Mouse (Mus musculus): ENCODE results near the gene Slc29a4. TPM values are rescaled to one million over a fixed set of nuclear protein-coding genes. Genes with fewer than 3 reads are reported as not detected.

Gene Slc29a4
- polyA plus RNA-seq (2014; fragmentation: Nextera tagmentation; extraction: Ambion mirVana), result 1.3 and 1.7 TPM in 2 replicates

- Histone ChIP-seq H3K4me1 (replicated peaks; ENCODE audit: control insufficient read depth, insufficient read depth, low read length) (no peaks in the 10 kb centered on the region), H3K9me3 (ENCODE audit: control insufficient read depth, low read length) (no peaks in the 10 kb centered on the region), H3K36me3 (ENCODE audit: control insufficient read depth, insufficient read depth, low read length) (no peaks in the 10 kb centered on the region), H3K9ac (ENCODE audit: low read depth, low read length) (no peak within 1 kb of the TSS), H3K27ac (ENCODE audit: low read depth, low read length) (no peak within 1 kb of the TSS), H3K4me3 (ENCODE audit: low read depth, low read length) (no peak within 1 kb of the TSS), H3K27me3 (replicated peaks; ENCODE audit: control insufficient read depth, insufficient read depth, low read length) (0 out of 2 replicates have a peak, but pooled peaks cover 8% of the 10 kb centered on the region), H3K4me2 (no peak within 1 kb of the TSS)
- DNase-seq (ENCODE audit: low spot score) (no peak), ATAC-seq (replicated peaks; ENCODE audit: low FRiP score) (no peak)
- WGBS, result 63% methylated on average over 14 of the region's 14 CpGs
Measured at GRCm38 (mm10) chr5:142692248-142692647, at the start of gene Slc29a4. Slc29a4 (plus strand) TSS chr5:142692512.

- H3K27me3 ChIP-seq (replicated peaks; ENCODE audit: control insufficient read depth, insufficient read depth, low read length), result no peaks in the 10 kb centered on the region
- no peak; the same call in 1 of the 2 replicates for ATAC-seq (replicated peaks; ENCODE audit: low FRiP score)
- peak overlapping the region; percentile 0 for H3K4me2 ChIP-seq
- peaks cover 48% of the 10 kb centered on the region for H3K4me1 ChIP-seq (replicated peaks; ENCODE audit: control insufficient read depth, insufficient read depth, low read length)
- H3K4me3 ChIP-seq (ENCODE audit: low read depth, low read length), result no peak overlapping the region
- DNase-seq (ENCODE audit: low spot score), result no peak
- H3K36me3 ChIP-seq (ENCODE audit: control insufficient read depth, insufficient read depth, low read length), result 0 out of 2 replicates have a peak, but pooled peaks cover 7% of the 10 kb centered on the region
- 80% methylated on average over 7 of the region's 7 CpGs for WGBS
- no peaks in the 10 kb centered on the region for H3K9me3 ChIP-seq (ENCODE audit: control insufficient read depth, low read length)
- no peak overlapping the region for H3K9ac ChIP-seq (ENCODE audit: low read depth, low read length)
- peak overlapping the region; percentile 2; the same call in 1 of the 2 replicates for H3K27ac ChIP-seq (ENCODE audit: low read depth, low read length)
Measured at GRCm38 (mm10) chr5:142648162-142648561, 44.1 kb upstream of the Slc29a4 start.

- H3K36me3 ChIP-seq (ENCODE audit: control insufficient read depth, insufficient read depth, low read length), result 0 out of 2 replicates have a peak, but pooled peaks cover 5% of the 10 kb centered on the region
- no peaks in the 10 kb centered on the region for H3K9me3 ChIP-seq (ENCODE audit: control insufficient read depth, low read length)
- no peaks in the 10 kb centered on the region for H3K27me3 ChIP-seq (replicated peaks; ENCODE audit: control insufficient read depth, insufficient read depth, low read length)
- peaks cover 48% of the 10 kb centered on the region for H3K4me1 ChIP-seq (replicated peaks; ENCODE audit: control insufficient read depth, insufficient read depth, low read length)
- peak overlapping the region; percentile 53 for H3K9ac ChIP-seq (ENCODE audit: low read depth, low read length)
- peak overlapping the region; percentile 94 for H3K27ac ChIP-seq (ENCODE audit: low read depth, low read length)
- 84% methylated on average over 4 of the region's 4 CpGs for WGBS
- H3K4me3 ChIP-seq (ENCODE audit: low read depth, low read length), result no peak overlapping the region
- DNase-seq (ENCODE audit: low spot score) (no peak), ATAC-seq (replicated peaks; ENCODE audit: low FRiP score) (no peak)
- peak overlapping the region; percentile 55 for H3K4me2 ChIP-seq
Measured at GRCm38 (mm10) chr5:142649460-142650050, 42.8 kb upstream of the Slc29a4 start.

- Histone ChIP-seq H3K4me3 (ENCODE audit: low read depth, low read length) (0 out of 2 replicates have a peak overlapping the region, but pooled peaks have one; percentile 6), H3K9ac (ENCODE audit: low read depth, low read length) (peak overlapping the region; percentile 53), H3K27ac (ENCODE audit: low read depth, low read length) (peak overlapping the region; percentile 94), H3K4me2 (peak overlapping the region; percentile 55), H3K4me1 (replicated peaks; ENCODE audit: control insufficient read depth, insufficient read depth, low read length) (peaks cover 48% of the 10 kb centered on the region), H3K36me3 (ENCODE audit: control insufficient read depth, insufficient read depth, low read length) (peaks cover 2% of the 10 kb centered on the region; the same call in 1 of the 2 replicates), H3K9me3 (ENCODE audit: control insufficient read depth, low read length) (no peaks in the 10 kb centered on the region), H3K27me3 (replicated peaks; ENCODE audit: control insufficient read depth, insufficient read depth, low read length) (no peaks in the 10 kb centered on the region)
- 40% methylated on average over 3 of the region's 3 CpGs for WGBS
- no peak for DNase-seq (ENCODE audit: low spot score)
- peak; percentile 48 for ATAC-seq (replicated peaks; ENCODE audit: low FRiP score)
Measured at GRCm38 (mm10) chr5:142650390-142650789, 41.9 kb upstream of the Slc29a4 start.

GRCm38 (mm10) chr5:142650794-142651497, 41.4 kb upstream of the Slc29a4 start:
- peak; percentile 93 for ATAC-seq (replicated peaks; ENCODE audit: low FRiP score)

GRCm38 (mm10) chr5:142652266-142652665, 40.0 kb upstream of the Slc29a4 start:
- DNase-seq (ENCODE audit: low spot score), result no peak
- Histone ChIP-seq H3K9ac (ENCODE audit: low read depth, low read length) (peak overlapping the region; percentile 52), H3K27ac (ENCODE audit: low read depth, low read length) (peak overlapping the region; percentile 90; the same call in 1 of the 2 replicates), H3K4me3 (ENCODE audit: low read depth, low read length) (no peak overlapping the region), H3K27me3 (replicated peaks; ENCODE audit: control insufficient read depth, insufficient read depth, low read length) (no peaks in the 10 kb centered on the region), H3K4me1 (replicated peaks; ENCODE audit: control insufficient read depth, insufficient read depth, low read length) (peaks cover 47% of the 10 kb centered on the region), H3K9me3 (ENCODE audit: control insufficient read depth, low read length) (no peaks in the 10 kb centered on the region), H3K36me3 (ENCODE audit: control insufficient read depth, insufficient read depth, low read length) (peaks cover 6% of the 10 kb centered on the region), H3K4me2 (no peak overlapping the region)
- 74% methylated on average over 4 of the region's 4 CpGs for WGBS
- ATAC-seq (replicated peaks; ENCODE audit: low FRiP score), result no peak

More at GRCm38 (mm10) chr5:142650794-142651497, 41.4 kb upstream of the Slc29a4 start:
- Histone ChIP-seq H3K36me3 (ENCODE audit: control insufficient read depth, insufficient read depth, low read length) (peaks cover 2% of the 10 kb centered on the region; the same call in 1 of the 2 replicates), H3K4me3 (ENCODE audit: low read depth, low read length) (0 out of 2 replicates have a peak overlapping the region, but pooled peaks have one; percentile 6), H3K27ac (ENCODE audit: low read depth, low read length) (peak overlapping the region; percentile 94), H3K4me1 (replicated peaks; ENCODE audit: control insufficient read depth, insufficient read depth, low read length) (peaks cover 48% of the 10 kb centered on the region), H3K27me3 (replicated peaks; ENCODE audit: control insufficient read depth, insufficient read depth, low read length) (no peaks in the 10 kb centered on the region), H3K9me3 (ENCODE audit: control insufficient read depth, low read length) (no peaks in the 10 kb centered on the region), H3K9ac (ENCODE audit: low read depth, low read length) (no peak overlapping the region; the same call in 1 of the 2 replicates), H3K4me2 (peak overlapping the region; percentile 55)
- 55% methylated on average over 6 of the region's 6 CpGs for WGBS
- peak; percentile 41 for DNase-seq (ENCODE audit: low spot score)

- 0 out of 2 replicates have a peak, but pooled peaks have one; percentile 53 for ATAC-seq (replicated peaks; ENCODE audit: low FRiP score)
- peaks cover 56% of the 10 kb centered on the region for H3K36me3 ChIP-seq (ENCODE audit: control insufficient read depth, insufficient read depth, low read length)
Measured at GRCm38 (mm10) chr5:142660656-142661434, 31.5 kb upstream of the Slc29a4 start.

GRCm38 (mm10) chr5:142667921-142668320, 24.4 kb upstream of the Slc29a4 start:
- Histone ChIP-seq H3K4me1 (replicated peaks; ENCODE audit: control insufficient read depth, insufficient read depth, low read length) (no peaks in the 10 kb centered on the region), H3K27ac (ENCODE audit: low read depth, low read length) (no peak overlapping the region), H3K27me3 (replicated peaks; ENCODE audit: control insufficient read depth, insufficient read depth, low read length) (no peaks in the 10 kb centered on the region), H3K36me3 (ENCODE audit: control insufficient read depth, insufficient read depth, low read length) (peaks cover 52% of the 10 kb centered on the region), H3K9ac (ENCODE audit: low read depth, low read length) (no peak overlapping the region), H3K4me3 (ENCODE audit: low read depth, low read length) (no peak overlapping the region), H3K4me2 (no peak overlapping the region), H3K9me3 (ENCODE audit: control insufficient read depth, low read length) (no peaks in the 10 kb centered on the region)
- 66% methylated on average over 3 of the region's 3 CpGs for WGBS
- DNase-seq (ENCODE audit: low spot score), result no peak
- no peak for ATAC-seq (replicated peaks; ENCODE audit: low FRiP score)

More at GRCm38 (mm10) chr5:142660656-142661434, 31.5 kb upstream of the Slc29a4 start:
- no peak overlapping the region for H3K4me3 ChIP-seq (ENCODE audit: low read depth, low read length)
- WGBS, result 95% methylated on average over 7 of the region's 7 CpGs
- no peak overlapping the region for H3K4me2 ChIP-seq
- no peak overlapping the region for H3K27ac ChIP-seq (ENCODE audit: low read depth, low read length)
- DNase-seq (ENCODE audit: low spot score), result no peak
- H3K27me3 ChIP-seq (replicated peaks; ENCODE audit: control insufficient read depth, insufficient read depth, low read length), result no peaks in the 10 kb centered on the region
- no peaks in the 10 kb centered on the region for H3K4me1 ChIP-seq (replicated peaks; ENCODE audit: control insufficient read depth, insufficient read depth, low read length)
- H3K9ac ChIP-seq (ENCODE audit: low read depth, low read length), result no peak overlapping the region
- H3K9me3 ChIP-seq (ENCODE audit: control insufficient read depth, low read length), result no peaks in the 10 kb centered on the region

Data from liver, embryonic 11.5 days (tissue).